Mouse (Mus musculus): ENCODE measurements at regions not wholly inside any gene's neighbourhood (a gene's known extent, or its start where the extent isn't known, plus 50 kb on each side); places are given as distances from the start of the nearest gene placed in this dataset.

DNA sequence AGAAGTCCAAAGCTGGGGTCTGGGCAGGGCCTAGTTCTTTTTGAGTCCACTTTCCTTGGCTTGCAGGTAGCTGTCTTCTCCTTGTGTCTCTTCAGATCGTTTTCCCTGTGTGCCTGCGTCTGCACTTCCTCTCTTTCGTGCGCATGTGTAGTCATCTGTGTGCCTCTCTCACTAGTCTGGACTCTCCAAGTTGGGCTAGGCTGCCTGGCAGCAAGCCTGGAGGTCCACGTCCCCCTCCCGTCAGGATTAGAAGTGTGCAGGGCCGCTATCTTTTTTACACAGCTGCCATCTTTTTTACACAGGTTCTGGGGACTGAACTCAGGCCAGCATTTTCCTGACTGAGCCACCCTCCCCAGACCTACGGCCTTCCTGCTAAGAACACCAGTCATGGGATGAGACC, 55.8 kb upstream of the Sec14l1 start:
- no peak for ATAC-seq
- no peak overlapping the region for H3K9ac ChIP-seq (replicated peaks)
- no peaks in the 10 kb centered on the region for H3K9me3 ChIP-seq
- H3K4me2 ChIP-seq (replicated peaks) = no peak overlapping the region
- H3K27ac ChIP-seq = peak overlapping the region; percentile 84
- no peak overlapping the region for H3K4me3 ChIP-seq (replicated peaks)
- H3K4me1 ChIP-seq (replicated peaks) = peaks cover 40% of the 10 kb centered on the region
- H3K36me3 ChIP-seq = no peaks in the 10 kb centered on the region
- WGBS = 61% methylated on average over 8 of the region's 8 CpGs
- H3K27me3 ChIP-seq = 0 out of 2 replicates have a peak, but pooled peaks cover 6% of the 10 kb centered on the region

DNA sequence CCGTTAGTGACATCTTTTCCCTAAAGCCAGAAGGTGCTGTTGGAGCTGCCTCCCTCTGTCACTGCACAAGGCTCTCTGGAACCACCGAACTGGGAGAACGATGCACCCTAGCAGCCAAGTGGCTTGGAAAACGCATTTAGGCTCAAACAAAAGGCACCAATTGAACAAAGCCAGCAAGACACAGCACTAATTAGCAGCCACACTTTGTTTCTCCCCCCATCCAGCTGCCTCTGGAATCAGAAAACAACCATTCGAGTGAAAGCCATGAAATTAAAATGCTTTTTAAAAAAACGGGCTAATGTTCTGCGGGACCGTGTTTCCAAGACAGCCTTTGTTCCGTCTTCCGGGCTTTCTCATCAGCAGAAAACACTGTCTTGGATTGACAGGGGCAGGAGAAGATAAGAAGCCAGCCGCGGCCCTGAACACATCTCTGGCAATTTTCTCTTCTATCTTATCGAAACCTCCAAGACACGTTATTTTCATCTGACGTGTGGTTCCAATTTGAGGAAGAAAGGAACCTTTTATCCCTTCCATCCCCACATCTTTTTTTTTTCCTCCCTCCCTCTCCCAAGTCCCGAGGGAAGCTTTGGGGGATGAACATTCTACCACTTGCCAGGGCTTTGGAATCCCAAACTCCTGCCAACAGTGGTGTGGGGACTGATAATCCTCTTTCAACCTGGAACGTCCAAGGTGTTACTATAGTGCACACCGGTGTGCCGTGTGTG, 54.8 kb upstream of the Sec14l1 start:
- peak overlapping the region; percentile 8 for H3K9ac ChIP-seq (replicated peaks)
- peak overlapping the region; percentile 42 for H3K4me2 ChIP-seq (replicated peaks)
- peak overlapping the region; percentile 8 for H3K4me3 ChIP-seq (replicated peaks)
- 0 out of 2 replicates have a peak, but pooled peaks cover 6% of the 10 kb centered on the region for H3K27me3 ChIP-seq
- peaks cover 40% of the 10 kb centered on the region for H3K4me1 ChIP-seq (replicated peaks)
- 2% methylated on average over 19 of the region's 19 CpGs for WGBS
- peak overlapping the region; percentile 84 for H3K27ac ChIP-seq
- H3K9me3 ChIP-seq = no peaks in the 10 kb centered on the region
- peak; percentile 53 for ATAC-seq
- H3K36me3 ChIP-seq = no peaks in the 10 kb centered on the region

DNA sequence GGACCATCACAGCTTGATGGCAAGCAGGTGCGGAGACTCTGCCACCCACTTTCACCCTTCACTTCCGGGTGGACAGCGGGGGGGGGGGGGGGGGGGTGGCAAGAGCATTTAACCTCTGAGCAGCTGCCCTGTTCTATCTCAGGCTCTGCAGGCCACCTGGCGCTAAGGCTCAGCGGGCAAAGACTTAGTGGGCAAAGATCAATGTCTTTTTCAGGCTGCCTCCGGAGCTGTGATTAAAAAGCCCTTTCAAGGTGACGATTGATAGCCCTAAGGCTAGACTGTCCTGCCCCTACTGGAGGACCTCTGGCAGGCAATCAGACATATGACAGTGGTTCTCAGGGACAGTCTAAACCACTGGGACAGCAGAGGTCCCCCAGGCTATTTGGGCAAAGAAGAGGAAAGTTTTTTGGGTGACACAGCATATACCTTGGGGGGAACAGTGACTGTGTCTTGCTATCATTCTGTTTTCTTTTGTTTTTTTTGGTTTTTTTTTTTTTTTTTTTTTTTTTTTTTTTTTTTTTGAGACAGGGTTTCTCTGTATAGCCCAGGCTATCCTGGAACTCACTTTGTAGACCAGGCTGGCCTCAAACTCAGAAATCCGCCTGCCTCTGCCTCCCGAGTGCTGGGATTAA, 54.1 kb upstream of the Sec14l1 start:
- 0 out of 2 replicates have a peak, but pooled peaks cover 6% of the 10 kb centered on the region for H3K27me3 ChIP-seq
- no peaks in the 10 kb centered on the region for H3K9me3 ChIP-seq
- H3K4me1 ChIP-seq (replicated peaks) = peaks cover 40% of the 10 kb centered on the region
- peak overlapping the region; percentile 8 for H3K4me3 ChIP-seq (replicated peaks)
- no peaks in the 10 kb centered on the region for H3K36me3 ChIP-seq
- peak overlapping the region; percentile 84 for H3K27ac ChIP-seq
- WGBS = 25% methylated on average over 9 of the region's 9 CpGs
- peak overlapping the region; percentile 42 for H3K4me2 ChIP-seq (replicated peaks)
- H3K9ac ChIP-seq (replicated peaks) = no peak overlapping the region
- no peak for ATAC-seq

DNA sequence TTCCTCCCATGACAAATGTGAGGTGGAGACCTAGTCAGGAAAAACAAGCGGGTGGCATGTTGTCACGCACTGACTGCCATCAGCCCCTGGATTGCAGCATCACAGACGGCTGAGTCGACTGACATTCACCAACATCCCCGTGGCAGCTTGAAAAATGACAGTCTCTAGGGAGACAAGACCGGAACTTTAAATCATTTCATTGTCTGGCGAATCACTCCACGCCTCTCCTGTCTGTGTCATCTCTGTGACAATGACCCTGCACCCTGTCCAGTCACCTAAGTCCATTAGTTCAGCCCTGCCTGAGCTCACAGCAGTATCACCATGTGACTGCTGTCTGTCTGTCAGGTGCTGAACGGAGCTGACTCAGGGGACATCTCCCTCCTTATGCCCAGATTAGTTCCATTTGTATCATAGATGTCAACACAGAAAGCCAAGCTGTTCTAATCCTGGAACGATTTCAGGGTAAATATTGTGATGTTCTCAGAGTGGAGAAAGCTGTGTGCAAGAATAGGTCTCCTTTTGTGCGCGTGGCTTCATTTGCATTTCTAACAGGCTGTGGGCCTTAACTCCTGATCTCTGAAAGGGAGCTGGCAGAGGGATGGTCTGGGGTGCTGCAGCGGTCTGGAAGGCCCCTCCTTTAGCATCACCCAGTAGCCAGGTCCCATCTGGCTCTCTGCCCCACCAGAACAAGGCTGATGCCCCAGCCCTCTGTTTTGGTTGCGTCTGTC, 52.0 kb upstream of the Sec14l1 start:
- ATAC-seq = peak; percentile 58
- H3K27ac ChIP-seq = peak overlapping the region; percentile 75
- H3K36me3 ChIP-seq = no peaks in the 10 kb centered on the region
- H3K4me3 ChIP-seq (replicated peaks) = no peak overlapping the region
- H3K9me3 ChIP-seq = no peaks in the 10 kb centered on the region
- no peak overlapping the region for H3K4me2 ChIP-seq (replicated peaks)
- 0 out of 2 replicates have a peak, but pooled peaks cover 6% of the 10 kb centered on the region for H3K27me3 ChIP-seq
- H3K9ac ChIP-seq (replicated peaks) = no peak overlapping the region
- 27% methylated on average over 14 of the region's 14 CpGs for WGBS
- H3K4me1 ChIP-seq (replicated peaks) = peaks cover 35% of the 10 kb centered on the region
